Mouse (Mus musculus) liver, adult 10 weeks (tissue): ENCODE measurements around the gene Epha5. TPM values are rescaled to one million over a fixed set of nuclear protein-coding genes. Genes with fewer than 3 reads are reported as not detected.

Source experiments
- polyA plus RNA-seq: library from polyadenylated mRNA; stranded (reverse); fragments of 350-450 nt; fragmentation: Illumina TruSeq; extraction: RNeasy Lipid Tissue Mini Kit (QIAGEN cat#74804); gene quantifications from one replicate; pipeline ENCODE4 v1.2.3, GENCODE M21; 2014; ENCODE audit warnings: low read depth, low replicate concordance

Gene Epha5
- polyA plus RNA-seq, result not detected

GRCm38 (mm10) chr5:84417062-84417879 is at the start of gene Epha5:
Gene Epha5, minus strand, starts transcription at chr5:84417382.

